ENCODE assay signal across 12 mouse cellular contexts in genomic region chr15:51484207-51484606, GRCm38 (mm10).
A peak's percentile ranks its signal among the peaks of the same experiment; 100 is the strongest.
DNase-seq lines count a peak whose midpoint lies in the region; ATAC-seq lines count a peak whose summit lies in the region.
"Had no signal": no experiment of that assay in that cellular context is flagged by ENCODE, and none has a peak within 500 bp of the region (broad histone marks: within the 10 kb centered on the region; RNA-seq: fewer than 3 reads in every experiment).

No protein-coding gene starts in this region.

- no peaks in the 10 kb centered on the region for H3K4me1 ChIP-seq in heart, embryonic 10.5 days
- no peaks in the 10 kb centered on the region for H3K4me1 ChIP-seq in kidney, embryonic 15.5 days
- H3K4me1 ChIP-seq: embryonic facial prominence, embryonic 15.5 days had no signal

- H3K27ac ChIP-seq in heart, embryonic 10.5 days = no peak overlapping the region
- no peak overlapping the region for H3K27ac ChIP-seq in kidney, embryonic 15.5 days
- H3K27ac ChIP-seq: embryonic facial prominence, embryonic 15.5 days had no signal

- no peaks in the 10 kb centered on the region for H3K9me3 ChIP-seq in heart, embryonic 10.5 days
- no peaks in the 10 kb centered on the region for H3K9me3 ChIP-seq in kidney, embryonic 15.5 days (replicated peaks)
- H3K9me3 ChIP-seq: embryonic facial prominence, embryonic 15.5 days had no signal

- H3K4me2 ChIP-seq in kidney, embryonic 15.5 days = no peak overlapping the region
- H3K4me2 ChIP-seq: embryonic facial prominence, embryonic 15.5 days; liver, embryonic 11.5 days had no signal

- DNase-seq in adrenal gland, postnatal 10 days = peak; percentile 19
- no peak for DNase-seq in adrenal gland, adult 8-10 months
- DNase-seq in heart, postnatal 10 days = peak; percentile 63 to 68
- DNase-seq in heart, embryonic 10.5 days (ENCODE audit: low spot score) = no peak
- DNase-seq in adipocyte (ENCODE audit: low spot score) = peak; percentile 57
- no peak for DNase-seq in layer of hippocampus, postnatal 25 days (ENCODE audit: extremely low spot score in 1 of 2, low spot score in 1 of 2)
- DNase-seq in embryo, embryonic 9.5 days (ENCODE audit: extremely low spot score) = no peak
- DNase-seq: cerebellum, adult 8-10 months had no signal

- WGBS in heart, embryonic 10.5 days = 81% methylated on average over 2 of the region's 2 CpGs
- WGBS in kidney, embryonic 15.5 days = 67% methylated on average over 2 of the region's 2 CpGs

- peak; percentile 46; the same call in 1 of the 2 replicates for ATAC-seq in kidney, embryonic 15.5 days (replicated peaks; ENCODE audit: low FRiP score)
- ATAC-seq: intestine, embryonic 16.5 days had no signal

- no peaks in the 10 kb centered on the region for H3K27me3 ChIP-seq in heart, embryonic 10.5 days (ENCODE audit: insufficient read depth, poor library complexity, severe bottlenecking)
- no peaks in the 10 kb centered on the region for H3K27me3 ChIP-seq in kidney, embryonic 15.5 days
- H3K27me3 ChIP-seq: embryonic facial prominence, embryonic 15.5 days had no signal

- H3K9ac ChIP-seq in kidney, embryonic 15.5 days = no peak overlapping the region
- H3K9ac ChIP-seq: embryonic facial prominence, embryonic 15.5 days had no signal

- intact Hi-C loops in heart, postnatal 10 days (cut with DNase I) = no loop called here

- no peaks in the 10 kb centered on the region for H3K36me3 ChIP-seq in heart, embryonic 10.5 days
- no peaks in the 10 kb centered on the region for H3K36me3 ChIP-seq in kidney, embryonic 15.5 days
- H3K36me3 ChIP-seq: embryonic facial prominence, embryonic 15.5 days had no signal

- H3K4me3 ChIP-seq in heart, embryonic 10.5 days = no peak overlapping the region
- no peak overlapping the region for H3K4me3 ChIP-seq in kidney, embryonic 15.5 days (replicated peaks)
- H3K4me3 ChIP-seq: embryonic facial prominence, embryonic 15.5 days had no signal

Comparison
In these comparisons a context has a peak if more than half of its experiments do, and no peak if none do; other contexts are left out.
1. DNase-seq: peak in adrenal gland, postnatal 10 days (single experiment), heart, postnatal 10 days (2 of 2) and adipocyte (single experiment); none in adrenal gland, adult 8-10 months (single experiment), heart, embryonic 10.5 days (single experiment), layer of hippocampus, postnatal 25 days (0 of 2) and embryo, embryonic 9.5 days (single experiment).